Mouse (Mus musculus) heart, postnatal 14 days (tissue): ENCODE measurements around the gene Pdgfra. TPM values are rescaled to one million over a fixed set of nuclear protein-coding genes. Genes with fewer than 3 reads are reported as not detected.

Experiments used
- DNase-seq, 2 experiments: peaks; one replicate each; pipeline ENCODE4 v3.0.0; 2021 to 2022
- intact Hi-C: fragments of 180-260 bp; cut with DNase I; formaldehyde crosslinking; loops from one replicate; pipeline ENCODE4 v1.15.1; 2025
- long read RNA-seq, 2 experiments: library from polyadenylated mRNA; stranded (forward); transcript quantifications; one replicate each; pipeline ENCODE4 v2.0.0; 2021
- total RNA-seq, 2 experiments: library from RNA; stranded (reverse); gene quantifications; 2 replicates each; pipeline ENCODE4 v1.2.3; 2021

Gene Pdgfra
- 10 to 100 TPM; 35.3 to 44.0 TPM for total RNA-seq
- long read RNA-seq, experiment 1, full-length matches to known transcripts = 3 of 19 reads
- long read RNA-seq, experiment 1, partial matches to known transcripts = 16 of 19 reads
- long read RNA-seq, experiment 1, other reads (novel, unspliced or antisense) = 0 of 19 reads
- long read RNA-seq, experiment 2, full-length matches to known transcripts = 8 of 24 reads
- long read RNA-seq, experiment 2, partial matches to known transcripts = 16 of 24 reads
- long read RNA-seq, experiment 2, other reads (novel, unspliced or antisense) = 0 of 24 reads

DNA sequence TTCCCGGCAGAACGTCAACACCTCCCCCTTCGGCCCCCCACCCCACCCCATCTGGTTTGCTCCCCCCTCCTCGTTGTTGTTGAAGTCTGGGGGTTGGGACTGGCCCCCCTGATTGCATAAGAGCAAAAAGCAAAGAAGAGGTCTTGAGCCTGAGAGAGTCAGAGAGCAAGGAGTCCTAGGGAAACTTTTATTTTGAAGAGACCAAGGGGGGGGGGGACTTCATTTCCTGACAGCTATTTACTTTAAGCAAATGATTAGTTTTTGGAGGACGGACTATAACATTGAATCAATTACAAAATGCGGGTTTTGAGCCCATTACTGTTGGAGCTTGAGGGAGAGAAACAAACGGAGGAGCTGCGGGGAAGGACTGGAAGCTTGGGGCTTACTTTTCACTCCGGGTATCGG is at the start of gene Pdgfra:
Gene Pdgfra (plus strand): TSS at position 272 of the 405 bp plus-strand sequence.
- DNase-seq = peak; percentile 45 to 47
- intact Hi-C loops = loop anchor here (2.0 to 10.0 kb wide), 4 partner anchors 359 to 1387 kb away; partner anchors contain the start of genes Lnx1 and Usp46

- intact Hi-C loops = no loop called here
- no peak for DNase-seq
These were observed 45.6 kb upstream of the Pdgfra start for GRCm38 (mm10) chr5:75106511-75106910.

DNA sequence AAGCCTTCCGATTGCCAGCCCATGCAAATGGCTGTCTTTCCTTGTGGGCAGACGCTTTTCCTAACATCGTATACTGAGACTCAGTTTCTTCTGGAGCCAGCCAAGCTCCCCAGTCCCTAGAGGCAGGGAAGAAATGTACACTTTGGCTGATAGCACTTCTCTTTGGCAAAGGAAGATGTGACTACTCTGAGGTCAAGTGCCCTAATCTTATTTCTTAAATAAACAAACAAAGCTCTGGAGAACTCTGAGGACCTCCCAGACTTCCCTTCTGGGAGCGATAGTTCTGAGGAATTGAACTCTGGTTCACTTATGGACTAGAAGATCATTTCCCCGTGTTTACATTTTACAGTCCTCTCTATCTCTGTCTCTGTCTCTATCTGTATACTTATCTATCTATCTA is 42.7 kb upstream of the Pdgfra start:
- intact Hi-C loops = no loop called here
- no peak for DNase-seq

- DNase-seq = no peak
- intact Hi-C loops = no loop called here
These were observed 40.3 kb upstream of the Pdgfra start for GRCm38 (mm10) chr5:75111781-75112180.

DNA sequence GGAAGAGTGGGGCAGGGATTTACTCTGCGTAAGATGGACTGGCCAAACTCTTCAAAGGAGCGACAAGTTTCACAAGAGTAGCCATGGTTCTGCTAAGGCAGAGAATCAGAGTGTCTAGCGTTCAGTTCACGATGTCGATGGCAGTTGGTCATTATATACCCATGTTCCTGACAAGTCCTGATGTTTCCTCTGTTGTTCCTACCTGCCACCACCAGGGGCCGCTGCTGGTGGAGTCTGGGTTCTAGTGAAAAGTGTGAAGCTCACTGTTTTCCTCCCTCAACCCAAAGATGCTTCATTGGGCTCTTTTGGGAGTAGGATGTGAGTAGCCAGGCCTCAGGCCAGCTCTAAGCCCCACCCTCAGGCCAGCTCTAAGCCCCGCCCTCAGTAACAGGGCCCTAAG is 33.3 kb upstream of the Pdgfra start:
- DNase-seq = peak in 1 of 2 experiments; percentile 7
- intact Hi-C loops = no loop called here

DNA sequence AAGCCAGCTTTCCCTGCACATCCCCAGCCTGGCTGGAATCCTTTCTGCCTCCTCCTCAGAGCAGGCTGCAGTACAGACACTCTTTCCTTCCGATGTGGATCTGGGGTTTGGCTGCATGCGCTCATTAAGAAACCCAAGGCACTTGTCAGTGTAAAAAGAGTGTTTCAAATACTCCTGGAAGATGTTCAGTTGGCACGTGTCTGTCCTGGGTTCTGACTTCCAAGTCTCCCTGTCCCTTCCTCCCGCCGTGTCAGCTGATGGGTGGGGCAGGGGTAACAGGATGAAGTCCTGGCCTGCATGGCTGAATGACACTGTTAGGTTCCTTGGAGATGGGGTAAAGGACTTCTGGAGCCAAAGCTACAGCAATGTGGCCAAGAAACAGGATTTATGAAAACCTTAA is 30.4 kb upstream of the Pdgfra start:
- DNase-seq = peak; percentile 57 to 61
- intact Hi-C loops = no loop called here

- intact Hi-C loops = no loop called here
- DNase-seq = no peak
These were observed 17.4 kb upstream of the Pdgfra start for GRCm38 (mm10) chr5:75134681-75135080.

DNA sequence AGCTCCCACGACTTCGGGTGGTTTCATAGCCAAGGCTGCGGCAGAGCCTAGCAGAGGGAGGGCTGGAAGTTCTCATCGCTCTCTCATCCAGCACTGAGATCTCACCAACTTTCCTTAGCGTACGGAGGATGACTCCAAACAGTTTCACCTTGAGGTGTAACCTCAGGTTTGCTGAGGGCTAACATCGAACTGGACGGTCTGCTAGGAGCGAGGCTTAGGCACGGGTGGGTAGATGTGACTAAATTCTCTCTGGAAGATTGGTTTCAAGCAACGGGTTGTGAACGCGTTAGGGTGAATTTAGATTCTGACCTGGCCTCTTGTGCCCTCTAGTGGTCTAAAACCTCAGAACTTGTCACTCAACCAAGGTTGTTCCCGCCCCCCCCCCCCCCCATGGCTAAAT is 9.0 kb upstream of the Pdgfra start:
- DNase-seq = peak; percentile 60 to 82
- intact Hi-C loops = loop anchor here (1.0 to 2.0 kb wide), 3 partner anchors 182 to 346 kb away; no protein-coding TSS in a partner anchor

- DNase-seq = no peak
These were observed 8.3 kb upstream of the Pdgfra start for GRCm38 (mm10) chr5:75143767-75144166.

DNA sequence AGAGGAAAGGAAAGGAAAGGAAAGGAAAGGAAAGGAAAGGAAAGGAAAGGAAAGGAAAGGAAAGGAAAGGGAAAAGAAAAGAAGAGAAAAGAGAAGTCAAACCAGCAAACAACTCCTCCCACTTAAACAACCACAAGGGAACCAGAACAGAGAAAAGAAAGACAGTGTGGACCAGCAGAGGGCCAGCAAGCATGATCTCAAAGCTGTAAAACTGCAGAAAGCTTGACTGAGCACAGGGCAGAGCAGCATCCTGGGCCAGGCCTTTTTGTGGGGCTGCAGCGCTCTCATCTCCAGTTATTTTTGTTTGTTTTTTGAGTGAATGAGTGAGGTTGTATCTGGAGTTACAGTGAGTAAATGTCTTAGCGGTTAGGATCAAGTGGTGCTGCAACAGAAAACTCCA is 6.8 kb upstream of the Pdgfra start:
- intact Hi-C loops = no loop called here
- DNase-seq = no peak

More at GRCm38 (mm10) chr5:75143767-75144166, 8.3 kb upstream of the Pdgfra start:
- intact Hi-C loops = loop anchor here (1.0 to 2.0 kb wide), 3 partner anchors 182 to 347 kb away; no protein-coding TSS in a partner anchor

DNA sequence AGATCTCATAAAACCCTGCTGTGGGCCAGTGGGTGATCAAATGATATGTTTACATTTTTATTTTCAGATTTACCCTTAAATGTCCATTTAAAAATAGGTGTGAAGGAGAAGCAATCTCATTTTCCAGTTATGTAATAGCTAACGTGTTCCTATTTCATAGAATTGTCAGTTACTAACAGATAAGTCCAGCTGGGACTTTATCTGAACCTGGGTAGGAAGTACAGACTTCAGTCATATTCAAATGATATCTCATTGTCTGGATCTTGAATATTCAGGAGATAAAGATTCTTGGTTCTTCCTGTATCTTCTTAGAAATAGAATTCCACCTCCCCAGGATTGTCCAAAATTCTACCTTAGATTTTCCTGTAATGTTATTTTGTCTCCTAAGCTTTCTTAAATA is 5.6 kb upstream of the Pdgfra start:
- intact Hi-C loops = no loop called here
- no peak for DNase-seq

GRCm38 (mm10) chr5:75148343-75149127 is 3.6 kb upstream of the Pdgfra start:
- peak; percentile 59 to 66 for DNase-seq
- intact Hi-C loops = no loop called here

- no peak for DNase-seq
- intact Hi-C loops = no loop called here
These were observed 2.7 kb upstream of the Pdgfra start for GRCm38 (mm10) chr5:75149380-75149779.

GRCm38 (mm10) chr5:75149880-75150279 is 2.2 kb upstream of the Pdgfra start:
- DNase-seq = peak; percentile 54 to 56

GRCm38 (mm10) chr5:75150341-75150981 is 1.6 kb upstream of the Pdgfra start:
- peak in 1 of 2 experiments; percentile 20 for DNase-seq
- intact Hi-C loops = loop anchor here (10.0 kb wide), 3 partner anchors 446 to 1386 kb away; partner anchors contain the start of genes Lnx1 and Usp46

More at GRCm38 (mm10) chr5:75149880-75150279, 2.2 kb upstream of the Pdgfra start:
- intact Hi-C loops = loop anchor here (10.0 kb wide), 3 partner anchors 445 to 1385 kb away; partner anchors contain the start of genes Lnx1 and Usp46

DNA sequence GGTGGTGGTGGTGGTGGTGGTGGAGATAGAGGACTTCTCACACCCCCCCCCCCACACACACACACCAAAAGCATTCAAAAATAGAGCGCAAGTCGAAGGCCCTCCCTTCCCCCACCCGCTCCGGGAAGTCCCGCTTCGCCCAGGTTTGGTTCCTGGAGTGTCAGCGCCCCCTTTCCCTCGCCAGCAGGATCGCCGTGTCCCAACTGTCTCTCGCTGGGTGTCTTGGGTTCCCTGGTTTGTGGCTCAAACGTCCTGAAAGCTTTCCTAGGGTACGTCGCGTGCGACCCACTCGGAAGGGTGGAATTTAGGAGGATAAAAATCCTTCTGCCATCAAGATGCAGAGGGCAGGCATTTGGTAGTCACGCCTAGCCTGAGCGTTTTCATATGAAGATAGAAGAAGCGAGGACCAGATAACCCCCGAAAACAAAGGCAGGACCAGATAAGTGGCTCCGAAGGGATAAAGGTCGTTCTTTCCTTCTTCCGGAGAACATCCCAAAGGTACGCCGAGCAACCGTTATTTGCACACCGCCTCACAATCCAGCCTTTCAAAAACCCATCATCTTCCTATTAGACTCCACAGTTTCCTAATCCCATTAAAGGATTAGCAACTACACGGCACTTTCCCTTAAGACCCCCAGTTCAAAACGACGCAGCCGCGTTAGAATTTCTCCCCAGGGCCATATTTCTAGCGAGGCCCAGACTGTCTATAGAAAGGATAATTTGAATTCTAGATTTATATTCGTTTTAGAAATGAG is 769 bp upstream of the Pdgfra start:
- intact Hi-C loops = loop anchor here (10.0 kb wide), 3 partner anchors 447 to 1387 kb away; partner anchors contain the start of genes Lnx1 and Usp46
- peak; percentile 84 to 88 for DNase-seq

GRCm38 (mm10) chr5:75152791-75153625 is 916 bp downstream of the Pdgfra start:
- peak; percentile 48 to 62 for DNase-seq

DNA sequence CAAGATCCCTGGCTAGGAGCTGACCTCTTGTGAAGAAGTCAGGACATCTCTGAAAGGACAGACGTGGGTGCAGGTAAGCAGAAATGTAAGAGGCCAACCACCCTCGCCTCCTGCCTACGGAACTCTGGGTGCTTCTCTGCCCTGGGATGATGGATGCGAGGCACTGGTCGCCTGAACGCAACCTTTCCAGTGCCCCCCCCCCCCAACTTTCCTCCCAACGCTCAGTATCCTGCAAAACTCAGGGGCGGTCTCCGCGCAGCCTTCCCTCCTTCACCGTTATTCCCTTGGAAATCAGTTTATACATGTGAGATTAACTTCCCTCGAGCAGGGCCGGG is 1.5 kb downstream of the Pdgfra start:
- intact Hi-C loops = loop anchor here (2.0 to 10.0 kb wide), 4 partner anchors 361 to 1389 kb away; partner anchors contain the start of genes Lnx1 and Usp46

More at GRCm38 (mm10) chr5:75152791-75153625, 916 bp downstream of the Pdgfra start:
- intact Hi-C loops = loop anchor here (2.0 to 10.0 kb wide), 4 partner anchors 360 to 1388 kb away; partner anchors contain the start of genes Lnx1 and Usp46

More for the DNA sequence above, 1.5 kb downstream of the Pdgfra start:
- DNase-seq = no peak
